Mouse (Mus musculus): Measurements from ENCODE around the gene Gsc. TPM values are rescaled to one million over a fixed set of nuclear protein-coding genes. Genes with fewer than 3 reads are reported as not detected.

Gene Gsc
- polyA plus RNA-seq, 1 experiment from 2014 or later: not detected

DNA sequence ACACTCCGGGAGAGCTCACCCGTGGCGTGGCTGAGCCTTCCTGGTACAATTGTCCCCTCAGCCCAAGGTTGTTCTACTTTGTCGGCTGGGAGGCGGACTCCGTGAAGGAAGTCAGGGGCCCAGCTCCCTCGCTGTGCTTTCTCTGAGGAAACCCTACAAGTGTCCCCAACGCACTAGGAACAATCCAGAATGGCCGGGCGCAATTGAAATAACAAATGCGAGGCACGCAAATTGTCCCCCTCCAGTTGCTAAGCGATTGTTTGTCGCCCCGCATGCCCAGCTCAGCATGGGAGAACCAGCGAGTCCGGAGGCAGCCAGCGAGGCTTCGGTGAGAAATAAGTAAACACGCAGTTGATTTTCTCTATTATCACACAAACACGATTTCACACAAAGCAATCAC is 2.8 kb upstream of the Gsc start:
- no peak for ATAC-seq (ENCODE audit: low FRiP score, low TSS enrichment)
- H3K27me3 ChIP-seq (ENCODE audit: insufficient read depth, low read length): peaks cover 91% of the 10 kb centered on the region
- WGBS: 2% methylated on average over 21 of the region's 21 CpGs

DNA sequence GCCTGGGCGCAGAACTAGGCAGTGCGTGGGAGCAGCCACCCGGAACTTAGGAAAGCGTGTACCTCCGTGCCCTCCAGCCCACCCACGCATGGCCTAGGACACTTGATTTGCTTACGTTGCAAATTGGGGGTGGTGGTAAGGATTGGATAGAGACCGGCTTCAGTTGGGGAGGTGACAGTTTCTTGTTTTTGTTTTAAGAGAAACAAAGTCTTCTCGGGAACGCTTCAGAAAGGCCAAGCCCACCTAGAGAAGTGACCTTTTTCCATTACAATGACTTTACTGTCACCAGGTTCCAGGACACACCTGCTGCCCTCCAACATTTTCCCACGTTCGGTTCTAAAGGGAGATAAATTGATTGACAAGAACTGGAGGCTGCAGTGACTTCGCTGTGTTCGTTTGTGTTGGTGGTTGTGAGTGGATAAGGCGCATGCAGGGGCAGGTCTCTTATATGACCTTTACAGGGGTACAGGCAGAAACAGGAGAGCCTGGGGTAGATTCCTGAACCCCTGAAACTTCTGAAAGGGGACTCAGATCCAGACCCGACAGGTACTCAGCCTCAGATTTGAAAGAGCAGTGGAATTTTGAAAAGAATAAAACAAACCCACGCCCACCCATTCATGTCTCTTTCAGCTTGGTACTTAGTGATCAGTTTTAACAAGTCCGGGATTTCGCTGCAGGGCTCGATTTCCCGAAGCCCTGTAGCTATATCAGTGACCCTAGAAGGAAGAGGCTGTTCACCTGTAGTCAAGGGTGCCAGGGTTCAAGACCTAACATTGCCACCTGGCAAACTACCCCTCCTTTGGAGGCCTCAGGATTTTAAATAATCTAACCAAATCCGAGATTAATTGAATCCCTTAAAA is 2.0 kb upstream of the Gsc start:
- no peak overlapping the region for H3K4me2 ChIP-seq (replicated peaks; ENCODE audit: low read depth, low read length)
- H3K36me3 ChIP-seq (ENCODE audit: insufficient read depth, low read length): no peaks in the 10 kb centered on the region
- 2% methylated on average over 22 of the region's 22 CpGs for WGBS
- no peak overlapping the region for H3K4me3 ChIP-seq (ENCODE audit: low read length)
- ATAC-seq (ENCODE audit: low FRiP score, low TSS enrichment): no peak
- H3K27ac ChIP-seq (ENCODE audit: low read length): no peak overlapping the region
- H3K27me3 ChIP-seq (ENCODE audit: insufficient read depth, low read length): peaks cover 92% of the 10 kb centered on the region
- H3K9me3 ChIP-seq (ENCODE audit: low read length): no peaks in the 10 kb centered on the region
- H3K9ac ChIP-seq (replicated peaks; ENCODE audit: low read length): no peak overlapping the region
- peaks cover 19% of the 10 kb centered on the region; the same call in 1 of the 2 replicates for H3K4me1 ChIP-seq (ENCODE audit: insufficient read depth, low read length)

More for the DNA sequence above, 2.8 kb upstream of the Gsc start:
- Histone ChIP-seq H3K27ac (ENCODE audit: low read length) (no peak overlapping the region), H3K36me3 (ENCODE audit: insufficient read depth, low read length) (no peaks in the 10 kb centered on the region), H3K9me3 (ENCODE audit: low read length) (no peaks in the 10 kb centered on the region), H3K9ac (replicated peaks; ENCODE audit: low read length) (no peak overlapping the region), H3K4me1 (ENCODE audit: insufficient read depth, low read length) (peaks cover 19% of the 10 kb centered on the region; the same call in 1 of the 2 replicates), H3K4me2 (replicated peaks; ENCODE audit: low read depth, low read length) (no peak overlapping the region), H3K4me3 (ENCODE audit: low read length) (no peak overlapping the region)

DNA sequence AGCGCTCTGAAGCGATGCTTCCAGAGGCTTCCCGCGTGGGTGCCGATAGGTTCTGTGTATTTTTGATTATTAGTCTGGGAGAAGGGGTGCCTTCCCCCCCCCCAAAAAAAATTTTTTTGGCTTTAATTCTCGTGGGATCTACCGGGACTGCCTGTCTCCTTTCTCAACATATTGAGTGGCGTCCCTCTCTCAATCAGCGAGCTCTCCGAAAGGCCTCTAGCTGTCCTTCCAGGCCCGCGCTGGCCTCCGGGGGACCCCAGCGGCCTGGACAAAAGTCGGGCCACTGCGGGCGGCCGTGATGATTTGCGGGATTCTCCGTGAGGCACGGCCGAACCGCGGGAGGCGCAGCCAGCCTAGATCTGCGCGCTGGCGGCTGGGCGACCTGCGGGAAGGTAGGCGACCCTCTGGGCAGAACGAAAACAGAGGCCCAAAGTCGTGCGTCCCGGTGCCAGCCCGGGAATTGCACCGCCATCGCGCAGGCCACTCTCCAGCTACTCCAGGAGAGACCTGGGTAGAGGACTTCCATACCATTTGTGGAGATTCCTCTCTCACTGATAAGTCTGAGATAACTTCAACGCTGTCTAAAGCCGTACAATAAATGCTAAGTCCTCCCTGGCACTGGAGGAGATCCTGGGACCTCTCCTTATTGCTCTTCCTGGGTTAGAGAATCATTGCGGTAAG is 1.2 kb upstream of the Gsc start:
- Histone ChIP-seq H3K4me1 (ENCODE audit: insufficient read depth, low read length) (peaks cover 19% of the 10 kb centered on the region; the same call in 1 of the 2 replicates), H3K9ac (replicated peaks; ENCODE audit: low read length) (no peak overlapping the region), H3K4me2 (replicated peaks; ENCODE audit: low read depth, low read length) (no peak overlapping the region), H3K27me3 (ENCODE audit: insufficient read depth, low read length) (peaks cover 92% of the 10 kb centered on the region), H3K9me3 (ENCODE audit: low read length) (no peaks in the 10 kb centered on the region), H3K36me3 (ENCODE audit: insufficient read depth, low read length) (no peaks in the 10 kb centered on the region), H3K4me3 (ENCODE audit: low read length) (peak overlapping the region; percentile 13; the same call in 1 of the 2 replicates), H3K27ac (ENCODE audit: low read length) (no peak overlapping the region)
- no peak for ATAC-seq (ENCODE audit: low FRiP score, low TSS enrichment)
- 1% methylated on average over 42 of the region's 42 CpGs for WGBS

DNA sequence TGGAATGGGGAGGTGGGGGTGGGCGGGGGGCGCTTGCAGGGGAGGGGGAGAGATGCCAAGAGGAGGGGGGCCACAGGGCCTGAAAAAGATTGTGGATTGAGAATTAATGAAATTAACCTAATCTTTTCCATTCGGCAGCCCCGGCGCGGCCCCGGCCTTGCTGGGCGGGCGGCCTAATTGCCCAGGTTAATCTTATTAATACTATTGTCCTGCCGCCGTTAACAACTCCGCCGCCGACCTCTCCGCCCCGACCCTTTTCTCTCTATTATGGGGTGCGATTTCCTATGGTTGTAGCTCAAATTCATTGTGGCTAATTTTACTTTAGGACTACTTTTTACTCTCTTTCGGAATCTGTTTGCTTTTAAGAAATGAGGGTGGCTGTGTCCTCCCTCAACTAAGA is 362 bp upstream of the Gsc start:
- Histone ChIP-seq H3K27ac (ENCODE audit: low read length) (no peak overlapping the region), H3K4me1 (ENCODE audit: insufficient read depth, low read length) (peaks cover 19% of the 10 kb centered on the region; the same call in 1 of the 2 replicates), H3K4me2 (replicated peaks; ENCODE audit: low read depth, low read length) (peak overlapping the region; percentile 95), H3K4me3 (ENCODE audit: low read length) (peak overlapping the region; percentile 63), H3K36me3 (ENCODE audit: insufficient read depth, low read length) (no peaks in the 10 kb centered on the region), H3K27me3 (ENCODE audit: insufficient read depth, low read length) (peaks cover 95% of the 10 kb centered on the region), H3K9me3 (ENCODE audit: low read length) (no peaks in the 10 kb centered on the region), H3K9ac (replicated peaks; ENCODE audit: low read length) (no peak overlapping the region)
- ATAC-seq (ENCODE audit: low FRiP score, low TSS enrichment): no peak
- WGBS: under 1% methylated on average over 17 of the region's 18 CpGs

DNA sequence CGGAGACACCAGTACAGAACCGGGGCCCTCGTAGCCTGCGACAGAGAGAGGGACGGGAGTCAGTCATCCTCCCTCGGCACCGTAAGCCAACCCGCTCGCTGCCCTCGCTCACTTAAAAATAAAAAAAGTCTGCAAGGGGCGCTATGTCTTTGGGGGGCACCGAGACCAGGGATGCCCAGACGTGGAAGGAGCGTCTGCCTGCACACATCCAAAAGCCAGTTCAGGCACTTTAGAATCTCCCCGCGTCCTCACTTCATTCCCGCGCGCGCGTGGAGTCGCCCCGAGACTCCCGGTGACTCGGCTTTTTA is 958 bp downstream of the Gsc start:
- H3K4me1 ChIP-seq (ENCODE audit: insufficient read depth, low read length): peaks cover 19% of the 10 kb centered on the region; the same call in 1 of the 2 replicates
- H3K9me3 ChIP-seq (ENCODE audit: low read length): no peaks in the 10 kb centered on the region
- ATAC-seq (ENCODE audit: low FRiP score, low TSS enrichment): no peak
- under 1% methylated on average over 25 of the region's 25 CpGs for WGBS
- H3K4me3 ChIP-seq (ENCODE audit: low read length): peak overlapping the region; percentile 63
- no peak overlapping the region for H3K27ac ChIP-seq (ENCODE audit: low read length)
- peak overlapping the region; percentile 95 for H3K4me2 ChIP-seq (replicated peaks; ENCODE audit: low read depth, low read length)
- no peak overlapping the region for H3K9ac ChIP-seq (replicated peaks; ENCODE audit: low read length)
- H3K27me3 ChIP-seq (ENCODE audit: insufficient read depth, low read length): peaks cover 86% of the 10 kb centered on the region
- no peaks in the 10 kb centered on the region for H3K36me3 ChIP-seq (ENCODE audit: insufficient read depth, low read length)

DNA sequence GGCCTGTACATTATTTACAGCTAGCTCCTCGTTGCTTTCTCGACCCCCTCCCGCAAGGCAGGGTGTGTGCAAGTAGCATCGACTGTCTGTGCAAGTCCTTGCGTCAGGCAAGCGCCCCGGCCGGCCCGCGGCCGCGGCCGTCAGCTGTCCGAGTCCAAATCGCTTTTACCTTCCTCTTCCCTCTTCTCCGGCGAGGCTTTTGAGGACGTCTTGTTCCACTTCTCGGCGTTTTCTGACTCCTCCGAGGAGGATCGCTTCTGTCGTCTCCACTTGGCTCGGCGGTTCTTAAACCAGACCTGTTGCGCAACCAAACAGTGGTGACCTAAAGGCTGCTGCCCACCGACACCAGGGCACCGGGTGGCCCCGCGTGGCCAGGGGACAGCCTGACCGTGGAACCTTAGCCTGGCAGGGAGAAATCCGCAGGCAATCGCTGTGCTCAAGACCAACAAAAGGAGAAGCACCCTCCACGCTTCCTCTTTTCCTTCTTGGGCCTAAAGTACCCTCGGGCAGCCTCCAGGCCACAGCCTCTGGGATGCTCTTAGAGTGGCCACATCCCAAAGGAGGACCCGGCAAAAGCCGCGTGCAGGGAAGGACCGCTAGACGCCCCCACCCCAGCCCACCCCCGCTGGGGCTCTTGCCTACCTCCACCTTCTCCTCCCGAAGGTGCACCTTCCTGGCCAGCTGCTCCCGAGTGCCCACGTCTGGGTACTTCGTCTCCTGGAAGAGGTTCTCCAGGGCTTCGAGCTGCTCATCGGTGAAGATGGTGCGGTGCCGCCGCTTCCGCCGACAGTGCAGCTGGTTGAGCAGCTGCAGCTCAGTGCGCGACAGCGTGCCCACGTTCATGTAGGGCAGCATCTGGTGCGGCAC is 1.5 kb downstream of the Gsc start:
- WGBS: 2% methylated on average over 54 of the region's 57 CpGs
- H3K4me3 ChIP-seq (ENCODE audit: low read length): peak overlapping the region; percentile 63

DNA sequence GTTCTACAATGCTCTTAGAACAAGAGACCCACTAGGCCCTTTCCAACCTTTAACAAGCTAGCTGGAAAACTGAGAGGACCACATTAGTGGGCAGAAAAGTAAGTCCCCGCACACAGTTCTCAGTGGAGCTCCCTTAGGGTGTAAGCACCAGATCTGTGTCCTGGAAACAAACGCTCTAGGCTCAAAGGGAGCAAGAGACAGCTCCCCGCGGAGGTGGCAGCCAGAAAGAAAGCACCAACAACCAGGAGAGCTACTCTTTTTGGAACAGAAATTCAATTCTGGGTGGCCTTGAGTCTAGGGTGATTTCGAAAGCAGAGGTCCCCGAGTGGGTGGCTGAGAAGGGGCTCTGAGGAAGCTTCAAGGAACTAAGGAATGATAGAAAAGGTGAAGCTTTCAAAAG is 2.5 kb downstream of the Gsc start:
- no peak overlapping the region for H3K4me2 ChIP-seq (replicated peaks; ENCODE audit: low read depth, low read length)
- WGBS: 24% methylated on average over 6 of the region's 6 CpGs
- ATAC-seq (ENCODE audit: low FRiP score, low TSS enrichment): no peak

More for the DNA sequence above, 1.5 kb downstream of the Gsc start:
- Histone ChIP-seq H3K9ac (replicated peaks; ENCODE audit: low read length) (no peak overlapping the region), H3K27me3 (ENCODE audit: insufficient read depth, low read length) (peaks cover 84% of the 10 kb centered on the region), H3K36me3 (ENCODE audit: insufficient read depth, low read length) (no peaks in the 10 kb centered on the region), H3K4me2 (replicated peaks; ENCODE audit: low read depth, low read length) (peak overlapping the region; percentile 95), H3K27ac (ENCODE audit: low read length) (no peak overlapping the region), H3K4me1 (ENCODE audit: insufficient read depth, low read length) (peaks cover 19% of the 10 kb centered on the region; the same call in 1 of the 2 replicates), H3K9me3 (ENCODE audit: low read length) (no peaks in the 10 kb centered on the region)
- ATAC-seq (ENCODE audit: low FRiP score, low TSS enrichment): 0 out of 2 replicates have a peak, but pooled peaks have one; percentile 20

DNA sequence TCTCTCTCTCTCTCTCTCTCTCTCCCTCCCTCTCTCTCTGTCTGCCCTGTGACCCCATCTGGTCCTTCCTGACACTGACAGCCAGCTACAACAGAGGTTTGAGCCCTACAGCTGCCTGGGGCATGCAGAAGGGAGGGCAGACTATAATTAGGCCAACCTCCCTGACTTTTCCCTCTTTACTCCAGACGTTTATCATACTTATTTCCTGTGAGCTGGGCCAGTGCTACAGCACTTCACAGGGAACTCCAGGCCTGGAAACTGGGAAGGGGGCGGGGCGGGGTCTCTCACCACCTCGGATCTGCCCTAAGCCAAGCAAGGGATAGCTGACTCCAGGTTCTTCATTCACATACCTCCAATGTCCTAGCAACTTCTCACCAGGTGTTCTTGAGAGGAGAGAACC is 4.3 kb downstream of the Gsc start:
- Histone ChIP-seq H3K4me3 (ENCODE audit: low read length) (no peak overlapping the region), H3K9ac (replicated peaks; ENCODE audit: low read length) (no peak overlapping the region), H3K27me3 (ENCODE audit: insufficient read depth, low read length) (peaks cover 60% of the 10 kb centered on the region), H3K4me1 (ENCODE audit: insufficient read depth, low read length) (peaks cover 19% of the 10 kb centered on the region; the same call in 1 of the 2 replicates), H3K36me3 (ENCODE audit: insufficient read depth, low read length) (no peaks in the 10 kb centered on the region), H3K4me2 (replicated peaks; ENCODE audit: low read depth, low read length) (no peak overlapping the region), H3K27ac (ENCODE audit: low read length) (no peak overlapping the region), H3K9me3 (ENCODE audit: low read length) (no peaks in the 10 kb centered on the region)
- ATAC-seq (ENCODE audit: low FRiP score, low TSS enrichment): no peak
- WGBS: 4% methylated on average over 4 of the region's 4 CpGs

More for the DNA sequence above, 2.5 kb downstream of the Gsc start:
- Histone ChIP-seq H3K36me3 (ENCODE audit: insufficient read depth, low read length) (no peaks in the 10 kb centered on the region), H3K4me1 (ENCODE audit: insufficient read depth, low read length) (peaks cover 19% of the 10 kb centered on the region; the same call in 1 of the 2 replicates), H3K27ac (ENCODE audit: low read length) (no peak overlapping the region), H3K9me3 (ENCODE audit: low read length) (no peaks in the 10 kb centered on the region), H3K9ac (replicated peaks; ENCODE audit: low read length) (no peak overlapping the region), H3K4me3 (ENCODE audit: low read length) (no peak overlapping the region), H3K27me3 (ENCODE audit: insufficient read depth, low read length) (peaks cover 79% of the 10 kb centered on the region)

DNA sequence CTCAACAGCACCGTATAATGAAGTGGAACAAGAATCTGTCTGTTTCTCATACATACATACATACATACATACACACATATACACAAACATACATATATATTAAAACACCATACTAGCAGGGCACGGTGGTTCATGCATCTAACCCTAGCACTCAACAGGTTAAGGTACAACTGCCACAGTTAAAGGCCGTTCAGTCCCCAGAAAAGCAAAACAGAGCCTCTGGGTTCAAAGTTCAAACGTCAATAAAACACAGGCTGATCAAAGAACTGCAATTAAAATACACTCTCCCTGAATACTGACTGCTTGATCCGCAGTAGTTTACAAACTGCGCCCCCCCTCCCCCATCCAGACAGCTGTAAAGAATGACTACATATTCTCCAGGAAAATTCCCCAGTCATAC is 5.8 kb downstream of the Gsc start:
- ATAC-seq (ENCODE audit: low FRiP score, low TSS enrichment): no peak
- Histone ChIP-seq H3K27me3 (ENCODE audit: insufficient read depth, low read length) (peaks cover 48% of the 10 kb centered on the region), H3K9ac (replicated peaks; ENCODE audit: low read length) (no peak overlapping the region), H3K4me1 (ENCODE audit: insufficient read depth, low read length) (peaks cover 10% of the 10 kb centered on the region; the same call in 1 of the 2 replicates), H3K27ac (ENCODE audit: low read length) (no peak overlapping the region), H3K36me3 (ENCODE audit: insufficient read depth, low read length) (no peaks in the 10 kb centered on the region), H3K4me2 (replicated peaks; ENCODE audit: low read depth, low read length) (no peak overlapping the region), H3K4me3 (ENCODE audit: low read length) (no peak overlapping the region), H3K9me3 (ENCODE audit: low read length) (no peaks in the 10 kb centered on the region)
- WGBS: 15% methylated on average over 6 of the region's 6 CpGs
